Mouse (Mus musculus) neural tube, embryonic 12.5 days (tissue): ENCODE results near the gene Hipk3. TPM values are rescaled to one million over a fixed set of nuclear protein-coding genes. Genes with fewer than 3 reads are reported as not detected.
A peak's percentile ranks its signal among the peaks of the same experiment; 100 is the strongest.

Experiments
- ATAC-seq: fragments of 200-750 bp; cut with Nextera tagmentation; 2 replicates; pipeline ENCODE4 v1.8.0; 2017; ENCODE audit warnings: low read depth, mild to moderate bottlenecking, moderate TSS enrichment, moderate library complexity; ENCODE audit not compliant: low FRiP score
- H3K27ac ChIP-seq: fragments of 300-500 bp; sonication (generic); 2 replicates; pipeline ENCODE4 v1.5.1; 2016
- H3K27me3 ChIP-seq: fragments of 300-500 bp; sonication (generic); replicated peaks from 2 replicates; pipeline ENCODE4 v1.6.1; 2016; ENCODE audit warnings: mild to moderate bottlenecking
- H3K36me3 ChIP-seq: fragments of 300-500 bp; sonication (generic); 2 replicates; pipeline ENCODE4 v1.6.1; 2016; ENCODE audit warnings: mild to moderate bottlenecking
- H3K4me1 ChIP-seq: fragments of 300-500 bp; sonication (generic); 2 replicates; pipeline ENCODE4 v1.6.1; 2016
- H3K4me2 ChIP-seq: fragments of 300-500 bp; sonication (generic); replicated peaks from 2 replicates; pipeline ENCODE4 v1.6.1; 2016; ENCODE audit warnings: mild to moderate bottlenecking
- H3K4me3 ChIP-seq: fragments of 300-500 bp; sonication (generic); 2 replicates; pipeline ENCODE4 v1.5.1; 2016
- H3K9ac ChIP-seq: fragments of 300-500 bp; sonication (generic); 2 replicates; pipeline ENCODE4 v1.6.1; 2016; ENCODE audit warnings: mild to moderate bottlenecking
- H3K9me3 ChIP-seq: fragments of 300-500 bp; sonication (generic); 2 replicates; pipeline ENCODE4 v1.6.1; 2016; ENCODE audit warnings: mild to moderate bottlenecking
- WGBS: fragments of 180-500 bp; shearing (Covaris S2); methylation state at CpG from one replicate; pipeline ENCODE4 v1.1.7; 2016; 5-methylcytosine and 5-hydroxymethylcytosine counted together
- polyA plus RNA-seq: library from polyadenylated mRNA; unstranded; fragments of >200 nt; fragmentation: Nextera tagmentation; extraction: Ambion mirVana; gene quantifications from 2 replicates; pipeline ENCODE4 v1.2.1, GENCODE M21; 2016

Gene Hipk3
- polyA plus RNA-seq, result 11.4 and 13.2 TPM in 2 replicates

DNA sequence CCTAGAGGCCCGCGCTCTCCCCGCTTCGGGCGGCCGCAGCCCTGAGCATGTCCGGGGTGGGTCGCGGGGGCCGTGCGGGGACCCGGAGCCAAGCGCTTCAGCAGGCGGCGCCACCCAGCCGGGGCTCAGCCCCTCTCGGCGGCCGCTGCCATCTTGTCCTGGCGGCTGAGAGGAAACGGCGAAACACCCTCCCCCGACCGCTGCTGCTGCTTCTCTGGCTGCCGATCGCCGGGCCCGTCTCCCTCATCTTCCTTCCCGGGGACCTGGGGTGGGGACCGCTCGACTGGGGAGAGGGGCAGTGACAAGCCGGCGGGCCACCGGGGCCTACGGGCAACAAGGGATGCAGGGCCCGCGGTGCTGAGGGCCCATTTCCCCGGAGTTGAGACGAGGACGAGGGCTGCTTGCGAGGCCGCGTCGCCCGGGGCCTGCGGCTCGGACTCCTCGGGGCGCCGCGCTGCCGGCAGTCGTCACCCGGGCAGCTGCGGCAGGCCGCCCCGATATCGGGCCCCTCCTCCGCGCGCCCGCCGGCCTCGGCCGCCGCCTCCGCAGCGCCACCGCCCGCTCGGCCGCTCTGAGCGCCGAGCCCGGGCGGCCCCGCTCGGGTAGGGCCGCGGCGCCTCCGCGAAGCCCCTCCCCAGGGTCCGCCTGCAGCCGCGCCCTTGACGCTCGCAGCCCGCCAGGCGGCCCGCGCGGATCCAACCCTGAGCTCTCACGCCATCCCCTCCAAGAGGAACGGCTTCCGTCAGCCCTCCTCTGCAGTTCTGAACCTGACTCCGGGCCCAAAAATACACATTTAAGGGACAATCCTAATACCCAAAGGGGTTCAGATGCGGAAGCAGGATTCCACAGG, at the start of gene Hipk3:
Gene Hipk3, minus strand, starts transcription at position 496 of the 850 bp plus-strand sequence.
- H3K9me3 ChIP-seq, result no peaks in the 10 kb centered on the region
- peaks cover 4% of the 10 kb centered on the region; the same call in 1 of the 2 replicates for H3K27me3 ChIP-seq
- peak within 1 kb of the TSS; percentile 67 for H3K4me2 ChIP-seq
- peak within 1 kb of the TSS; percentile 98 for H3K27ac ChIP-seq
- H3K36me3 ChIP-seq, result no peaks in the 10 kb centered on the region
- H3K9ac ChIP-seq, result peak within 1 kb of the TSS; percentile 98
- H3K4me3 ChIP-seq, result peak within 1 kb of the TSS; percentile 93
- ATAC-seq, result peak; percentile 91
- WGBS, result 1% methylated on average over 84 of the region's 98 CpGs
- peaks cover 11% of the 10 kb centered on the region; the same call in 1 of the 2 replicates for H3K4me1 ChIP-seq

DNA sequence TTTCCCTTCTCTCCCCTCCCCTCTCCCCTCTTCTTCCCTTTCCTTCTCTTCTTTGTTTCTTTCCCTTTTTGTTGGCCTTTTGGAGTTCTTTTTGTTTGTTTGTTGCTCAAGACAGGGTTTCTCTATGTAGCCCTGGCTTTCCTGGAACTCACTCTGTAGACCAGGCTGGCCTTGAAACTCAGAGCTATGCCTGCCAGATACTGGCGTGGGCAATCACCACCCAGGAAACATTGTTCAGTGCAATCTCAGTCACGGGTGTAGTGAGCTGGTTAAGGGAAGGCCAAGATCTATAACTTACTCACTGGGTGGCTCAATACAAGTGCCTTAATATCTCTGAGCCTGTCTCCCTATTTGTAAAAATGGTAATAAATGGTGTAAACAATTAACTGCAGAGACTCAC, 46.0 kb upstream of the Hipk3 start:
- 69% methylated on average over 2 of the region's 2 CpGs for WGBS
- Histone ChIP-seq H3K9me3 (no peaks in the 10 kb centered on the region), H3K27ac (no peak overlapping the region), H3K4me3 (no peak overlapping the region), H3K4me2 (no peak overlapping the region), H3K4me1 (no peaks in the 10 kb centered on the region), H3K9ac (no peak overlapping the region), H3K36me3 (no peaks in the 10 kb centered on the region), H3K27me3 (no peaks in the 10 kb centered on the region)
- ATAC-seq, result no peak

DNA sequence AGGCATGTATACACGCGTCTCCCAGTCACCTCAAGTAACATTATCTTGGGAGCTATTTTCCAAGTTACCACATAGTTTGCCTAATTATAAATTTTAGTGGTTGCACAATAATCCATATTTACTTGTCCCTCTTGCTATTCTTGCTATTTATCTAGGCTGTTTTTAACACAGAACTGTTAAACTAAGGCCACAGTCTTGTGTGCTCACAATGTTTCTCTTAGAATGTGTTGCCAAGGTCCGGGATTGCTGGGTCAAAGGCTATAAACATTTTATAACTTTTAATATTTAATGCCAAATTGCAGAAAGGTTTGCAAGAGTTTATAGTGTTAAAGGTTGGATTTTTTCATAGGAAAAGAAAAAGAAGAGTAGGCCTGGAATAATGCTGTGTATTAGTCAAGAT, 40.5 kb upstream of the Hipk3 start:
- ATAC-seq, result no peak
- no peak overlapping the region for H3K27ac ChIP-seq
- H3K4me2 ChIP-seq, result no peak overlapping the region
- H3K27me3 ChIP-seq, result no peaks in the 10 kb centered on the region
- no peaks in the 10 kb centered on the region for H3K36me3 ChIP-seq
- no peaks in the 10 kb centered on the region for H3K4me1 ChIP-seq
- no peak overlapping the region for H3K4me3 ChIP-seq
- WGBS, result 96% methylated on average over 3 of the region's 3 CpGs
- no peak overlapping the region for H3K9ac ChIP-seq
- H3K9me3 ChIP-seq, result no peaks in the 10 kb centered on the region

DNA sequence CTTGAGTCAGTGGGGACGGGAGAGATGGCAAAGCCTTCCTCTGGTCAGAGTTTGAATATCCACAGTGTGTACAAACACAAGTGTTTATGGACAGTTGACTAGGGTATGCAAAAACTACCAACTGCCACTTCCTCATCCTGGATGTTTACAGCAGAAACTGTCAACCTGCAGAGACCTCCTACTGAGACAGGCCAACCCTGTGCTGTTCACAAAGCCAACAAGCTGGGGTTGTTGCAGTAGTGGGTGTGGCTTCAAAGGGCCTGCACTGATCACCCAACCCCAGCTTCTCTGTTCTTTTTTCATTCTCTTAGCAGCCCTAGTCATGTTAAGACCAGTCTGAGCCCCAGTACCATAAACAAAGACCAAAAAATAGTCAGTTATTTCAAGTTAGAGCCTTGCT, 38.3 kb upstream of the Hipk3 start:
- Histone ChIP-seq H3K36me3 (no peaks in the 10 kb centered on the region), H3K4me2 (no peak overlapping the region), H3K27ac (no peak overlapping the region), H3K27me3 (no peaks in the 10 kb centered on the region), H3K9me3 (no peaks in the 10 kb centered on the region), H3K4me1 (no peaks in the 10 kb centered on the region), H3K9ac (no peak overlapping the region), H3K4me3 (no peak overlapping the region)
- no peak for ATAC-seq
- 63% methylated on average over 1 of the region's 1 CpGs for WGBS

DNA sequence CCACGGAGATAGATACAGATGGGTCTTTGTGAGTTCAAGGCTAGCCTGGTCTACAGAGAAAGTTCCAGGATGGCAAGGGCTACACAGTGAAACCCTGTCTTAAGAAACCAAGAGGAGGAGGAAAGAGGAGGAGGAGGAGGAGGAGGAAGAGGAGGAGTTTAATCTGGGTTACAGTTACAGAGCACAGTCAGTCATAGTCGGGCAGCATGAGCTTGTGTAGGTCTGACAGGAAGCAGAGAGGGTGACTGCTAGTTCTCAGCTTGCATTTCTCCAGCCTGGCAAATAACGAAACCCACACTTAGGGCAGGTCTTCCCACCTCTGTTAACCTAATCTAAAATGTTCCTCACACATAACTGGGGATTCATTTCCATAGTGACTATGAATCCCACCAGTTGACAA, 32.3 kb upstream of the Hipk3 start:
- H3K9ac ChIP-seq, result no peak overlapping the region
- H3K4me2 ChIP-seq, result no peak overlapping the region
- H3K9me3 ChIP-seq, result no peaks in the 10 kb centered on the region
- ATAC-seq, result no peak
- H3K27ac ChIP-seq, result no peak overlapping the region
- no peaks in the 10 kb centered on the region for H3K27me3 ChIP-seq
- 76% methylated on average over 3 of the region's 3 CpGs for WGBS
- H3K4me3 ChIP-seq, result no peak overlapping the region
- H3K36me3 ChIP-seq, result no peaks in the 10 kb centered on the region
- no peaks in the 10 kb centered on the region for H3K4me1 ChIP-seq

DNA sequence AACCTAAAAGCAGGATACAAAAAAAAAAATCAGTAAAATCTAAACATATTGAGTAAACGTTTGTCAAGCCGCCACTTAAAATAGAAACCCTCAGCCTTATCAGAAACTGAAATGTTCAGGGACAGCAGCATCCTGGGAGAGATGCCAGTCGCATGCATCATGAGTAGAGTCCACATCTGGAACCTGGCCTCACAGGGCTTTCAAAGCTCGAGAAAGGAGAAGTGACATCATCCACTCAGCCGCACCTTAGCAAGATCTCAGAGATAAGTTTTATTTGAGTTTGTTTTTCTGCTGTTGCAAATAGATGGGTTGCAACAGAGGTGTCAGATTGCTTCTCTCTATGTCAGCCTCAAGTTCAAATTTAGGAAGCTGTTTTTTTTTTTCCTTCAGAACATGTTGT, 31.3 kb upstream of the Hipk3 start:
- no peaks in the 10 kb centered on the region for H3K27me3 ChIP-seq
- no peak overlapping the region for H3K27ac ChIP-seq
- no peak overlapping the region for H3K4me3 ChIP-seq
- no peak overlapping the region for H3K9ac ChIP-seq
- H3K36me3 ChIP-seq, result no peaks in the 10 kb centered on the region
- H3K4me2 ChIP-seq, result no peak overlapping the region
- H3K4me1 ChIP-seq, result no peaks in the 10 kb centered on the region
- no peaks in the 10 kb centered on the region for H3K9me3 ChIP-seq
- ATAC-seq, result no peak
- WGBS, result 84% methylated on average over 5 of the region's 5 CpGs

DNA sequence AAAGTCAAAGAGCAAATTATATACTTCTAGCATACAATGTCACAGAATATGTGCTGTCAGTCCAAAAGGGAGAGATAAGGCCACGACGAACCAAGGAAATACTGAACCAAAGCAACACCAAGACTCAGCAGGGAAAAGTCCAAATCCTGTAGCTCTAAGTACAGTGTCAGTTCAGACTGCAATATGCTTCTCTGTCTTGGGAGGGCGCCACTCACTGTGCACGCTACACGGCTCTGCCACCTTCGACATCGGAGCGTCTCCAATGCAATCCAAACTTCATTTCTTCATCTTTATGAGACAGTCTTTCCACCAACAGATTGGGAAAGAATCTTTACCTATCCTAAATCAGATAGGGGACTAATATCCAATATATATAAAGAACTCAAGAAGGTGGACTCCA, 17.4 kb upstream of the Hipk3 start:
- Histone ChIP-seq H3K27me3 (no peaks in the 10 kb centered on the region), H3K9ac (no peak overlapping the region), H3K9me3 (0 out of 2 replicates have a peak, but pooled peaks cover 5% of the 10 kb centered on the region), H3K4me1 (no peaks in the 10 kb centered on the region), H3K27ac (no peak overlapping the region), H3K4me3 (no peak overlapping the region), H3K36me3 (no peaks in the 10 kb centered on the region), H3K4me2 (no peak overlapping the region)
- no peak for ATAC-seq
- 84% methylated on average over 8 of the region's 8 CpGs for WGBS

DNA sequence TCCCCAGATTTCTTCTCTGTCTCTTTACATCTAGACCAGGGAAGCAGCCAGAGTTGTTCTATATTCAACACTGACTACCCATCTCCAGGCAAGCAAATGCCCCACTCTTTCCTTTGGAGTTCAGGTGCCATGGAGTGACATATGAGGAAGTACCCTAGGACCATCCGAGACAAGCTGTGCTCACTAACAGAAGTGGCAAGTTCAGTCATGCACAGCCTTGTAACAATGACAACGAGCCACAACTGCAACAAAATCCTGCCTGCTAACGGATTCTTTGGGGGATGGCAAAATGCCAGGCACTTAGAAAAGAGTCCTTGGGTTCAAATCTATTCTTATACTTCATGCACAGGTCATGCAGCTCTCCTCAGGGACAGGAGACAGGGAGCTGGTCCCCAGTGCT, 8.1 kb upstream of the Hipk3 start:
- Histone ChIP-seq H3K4me1 (no peaks in the 10 kb centered on the region), H3K27ac (no peak overlapping the region), H3K27me3 (no peaks in the 10 kb centered on the region; the same call in 1 of the 2 replicates), H3K4me3 (no peak overlapping the region), H3K9ac (no peak overlapping the region), H3K9me3 (no peaks in the 10 kb centered on the region), H3K36me3 (no peaks in the 10 kb centered on the region), H3K4me2 (no peak overlapping the region)
- ATAC-seq, result no peak
- 73% methylated on average over 3 of the region's 3 CpGs for WGBS

DNA sequence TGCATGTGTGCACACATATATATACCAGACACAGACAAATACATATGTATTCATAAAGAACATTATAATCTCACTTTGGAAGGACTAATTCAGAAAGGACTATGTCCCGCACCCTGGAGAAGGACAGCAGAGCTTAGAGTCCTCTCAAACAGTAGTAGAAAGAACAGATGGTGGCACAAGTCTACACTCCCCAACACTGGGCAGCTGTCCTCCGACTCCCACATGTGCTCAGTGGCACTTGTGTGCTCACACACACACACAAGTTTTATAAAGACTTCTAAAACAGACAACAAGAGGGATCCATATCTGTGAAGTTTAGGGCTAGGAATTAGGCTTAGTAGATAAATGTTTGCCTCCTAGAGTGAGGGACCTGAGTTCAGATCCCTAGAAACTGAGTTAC, 6.8 kb upstream of the Hipk3 start:
- Histone ChIP-seq H3K4me3 (no peak overlapping the region), H3K4me2 (no peak overlapping the region), H3K27me3 (peaks cover 3% of the 10 kb centered on the region; the same call in 1 of the 2 replicates), H3K36me3 (no peaks in the 10 kb centered on the region), H3K9ac (no peak overlapping the region), H3K27ac (no peak overlapping the region), H3K4me1 (no peaks in the 10 kb centered on the region), H3K9me3 (no peaks in the 10 kb centered on the region)
- no peak for ATAC-seq
- 86% methylated on average over 2 of the region's 2 CpGs for WGBS

DNA sequence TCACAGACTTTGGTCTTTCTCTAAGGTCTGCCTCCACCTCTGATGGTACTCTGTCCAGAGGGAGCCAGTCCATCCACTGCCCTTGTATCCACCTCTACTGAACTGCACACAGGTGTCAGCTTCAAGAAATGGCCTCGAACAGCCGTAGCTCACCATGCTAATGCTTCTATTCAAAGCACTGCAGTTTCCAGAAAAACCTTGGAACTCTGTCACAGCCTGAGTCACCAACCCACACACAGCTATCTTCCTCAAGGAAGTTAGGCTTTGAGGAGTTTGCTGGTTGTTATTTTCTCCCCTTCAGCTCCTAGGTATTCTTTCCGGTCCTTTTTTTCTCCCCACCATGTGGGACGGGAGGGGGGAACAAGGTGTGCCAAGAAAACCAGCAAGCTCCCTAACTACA, 3.5 kb upstream of the Hipk3 start:
- Histone ChIP-seq H3K4me2 (no peak overlapping the region), H3K4me1 (peaks cover 7% of the 10 kb centered on the region; the same call in 1 of the 2 replicates), H3K9ac (no peak overlapping the region), H3K27ac (no peak overlapping the region), H3K4me3 (no peak overlapping the region), H3K27me3 (peaks cover 4% of the 10 kb centered on the region; the same call in 1 of the 2 replicates), H3K36me3 (no peaks in the 10 kb centered on the region), H3K9me3 (no peaks in the 10 kb centered on the region)
- 65% methylated on average over 4 of the region's 4 CpGs for WGBS
- ATAC-seq, result no peak

DNA sequence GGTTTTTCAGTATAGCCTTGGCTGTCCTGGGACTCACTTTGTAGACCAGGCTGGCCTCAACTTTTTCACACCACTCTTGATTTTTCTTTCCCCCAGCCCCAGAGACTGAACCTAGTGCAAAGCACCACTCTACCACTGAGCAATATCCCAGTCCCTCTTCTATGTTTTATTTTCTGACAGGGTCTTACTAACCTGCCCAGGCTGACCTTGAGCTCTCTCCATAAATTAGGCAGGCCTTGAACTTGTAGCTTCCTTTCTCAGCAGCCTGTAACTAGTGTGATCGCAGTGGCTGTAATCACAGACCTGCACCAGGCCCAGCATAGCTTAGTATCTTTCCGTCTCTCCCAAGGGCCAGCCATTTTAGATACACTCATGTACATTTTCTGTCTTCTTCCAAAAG, 3.0 kb upstream of the Hipk3 start:
- no peaks in the 10 kb centered on the region for H3K9me3 ChIP-seq
- H3K4me1 ChIP-seq, result peaks cover 7% of the 10 kb centered on the region; the same call in 1 of the 2 replicates
- WGBS, result 92% methylated on average over 2 of the region's 2 CpGs
- no peaks in the 10 kb centered on the region for H3K36me3 ChIP-seq
- H3K27me3 ChIP-seq, result peaks cover 4% of the 10 kb centered on the region; the same call in 1 of the 2 replicates
- no peak for ATAC-seq
- H3K9ac ChIP-seq, result no peak overlapping the region
- H3K4me3 ChIP-seq, result no peak overlapping the region
- no peak overlapping the region for H3K4me2 ChIP-seq
- H3K27ac ChIP-seq, result no peak overlapping the region

DNA sequence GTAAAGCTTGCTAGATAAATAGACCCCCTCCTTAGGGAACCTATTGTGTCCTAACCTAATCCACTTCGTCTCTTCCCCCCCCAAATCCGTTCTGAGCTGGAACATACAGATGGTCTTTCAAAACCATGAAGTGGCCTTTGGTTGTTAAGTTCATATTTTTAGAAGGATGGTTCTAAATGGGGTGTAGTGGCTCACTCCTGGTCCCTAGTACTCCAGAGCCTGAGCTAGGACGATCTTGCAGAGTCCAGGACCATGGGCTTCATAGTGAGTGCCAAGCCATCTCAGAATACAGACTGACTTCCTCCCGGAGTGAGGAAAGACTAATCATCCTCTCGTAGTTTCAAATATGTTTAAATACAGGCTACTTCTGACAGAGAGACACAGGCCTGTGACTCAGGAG, 2.0 kb upstream of the Hipk3 start:
- Histone ChIP-seq H3K4me2 (no peak overlapping the region), H3K4me1 (peaks cover 11% of the 10 kb centered on the region; the same call in 1 of the 2 replicates), H3K36me3 (no peaks in the 10 kb centered on the region), H3K9me3 (no peaks in the 10 kb centered on the region), H3K9ac (no peak overlapping the region), H3K27me3 (peaks cover 4% of the 10 kb centered on the region; the same call in 1 of the 2 replicates), H3K27ac (no peak overlapping the region), H3K4me3 (no peak overlapping the region)
- no peak for ATAC-seq
- 64% methylated on average over 5 of the region's 5 CpGs for WGBS
